Mouse (Mus musculus): Measurements from ENCODE around the gene Lgi4. TPM values are rescaled to one million over a fixed set of nuclear protein-coding genes. Genes with fewer than 3 reads are reported as not detected.

The Lgi4 gene
- polyA plus RNA-seq, 1 experiment: 0.88 TPM

- Histone ChIP-seq H3K27me3 (ENCODE audit: control insufficient read depth, insufficient read depth, low read length, poor library complexity, severe bottlenecking) (0 out of 2 replicates have a peak, but pooled peaks cover 3% of the 10 kb centered on the region), H3K36me3 (ENCODE audit: control insufficient read depth, insufficient read depth, low read length, poor library complexity, severe bottlenecking) (no peaks in the 10 kb centered on the region)
These were observed 18.7 kb upstream of the Lgi4 start for GRCm38 (mm10) chr7:31040281-31041022.

GRCm38 (mm10) chr7:31041023-31041407 lies 18.1 kb upstream of the Lgi4 start:
- Histone ChIP-seq H3K9ac (ENCODE audit: low read depth, poor library complexity, severe bottlenecking) (no peak overlapping the region), H3K36me3 (ENCODE audit: control insufficient read depth, insufficient read depth, low read length, poor library complexity, severe bottlenecking) (no peaks in the 10 kb centered on the region), H3K9me3 (replicated peaks; ENCODE audit: control insufficient read depth, insufficient read depth, low read length, poor library complexity, severe bottlenecking) (no peaks in the 10 kb centered on the region), H3K27me3 (ENCODE audit: control insufficient read depth, insufficient read depth, low read length, poor library complexity, severe bottlenecking) (0 out of 2 replicates have a peak, but pooled peaks cover 3% of the 10 kb centered on the region), H3K4me1 (ENCODE audit: control insufficient read depth, insufficient read depth, low read length) (no peaks in the 10 kb centered on the region), H3K4me3 (ENCODE audit: low read depth, low read length) (no peak overlapping the region), H3K27ac (ENCODE audit: insufficient read depth, low read length) (no peak overlapping the region)
- no peak for TF ChIP-seq POLR2A (IDR thresholded peaks at IDR 0.05; ENCODE audit: insufficient read depth, low read length)
- TF ChIP-seq CTCF (IDR thresholded peaks at IDR 0.05; ENCODE audit: low read depth, low read length): no peak
- no peak for TF ChIP-seq EP300 (IDR thresholded peaks at IDR 0.05; ENCODE audit: insufficient read depth, low read depth, low read length)

More at GRCm38 (mm10) chr7:31040281-31041022, 18.7 kb upstream of the Lgi4 start:
- no peak for TF ChIP-seq EP300 (IDR thresholded peaks at IDR 0.05; ENCODE audit: insufficient read depth, low read depth, low read length)
- TF ChIP-seq CTCF (IDR thresholded peaks at IDR 0.05; ENCODE audit: low read depth, low read length): no peak
- no peak for TF ChIP-seq POLR2A (IDR thresholded peaks at IDR 0.05; ENCODE audit: insufficient read depth, low read length)
- H3K27ac ChIP-seq (ENCODE audit: insufficient read depth, low read length): no peak overlapping the region
- no peaks in the 10 kb centered on the region for H3K9me3 ChIP-seq (replicated peaks; ENCODE audit: control insufficient read depth, insufficient read depth, low read length, poor library complexity, severe bottlenecking)
- no peaks in the 10 kb centered on the region for H3K4me1 ChIP-seq (ENCODE audit: control insufficient read depth, insufficient read depth, low read length)
- no peak overlapping the region for H3K9ac ChIP-seq (ENCODE audit: low read depth, poor library complexity, severe bottlenecking)
- no peak overlapping the region for H3K4me3 ChIP-seq (ENCODE audit: low read depth, low read length)

- Histone ChIP-seq H3K36me3 (ENCODE audit: control insufficient read depth, insufficient read depth, low read length, poor library complexity, severe bottlenecking) (no peaks in the 10 kb centered on the region), H3K9ac (ENCODE audit: low read depth, poor library complexity, severe bottlenecking) (no peak overlapping the region), H3K9me3 (replicated peaks; ENCODE audit: control insufficient read depth, insufficient read depth, low read length, poor library complexity, severe bottlenecking) (no peaks in the 10 kb centered on the region), H3K27ac (ENCODE audit: insufficient read depth, low read length) (no peak overlapping the region), H3K27me3 (ENCODE audit: control insufficient read depth, insufficient read depth, low read length, poor library complexity, severe bottlenecking) (0 out of 2 replicates have a peak, but pooled peaks cover 3% of the 10 kb centered on the region), H3K4me3 (ENCODE audit: low read depth, low read length) (peak overlapping the region; percentile 20), H3K4me1 (ENCODE audit: control insufficient read depth, insufficient read depth, low read length) (no peaks in the 10 kb centered on the region)
- TF ChIP-seq CTCF (IDR thresholded peaks at IDR 0.05; ENCODE audit: low read depth, low read length) (no peak), POLR2A (IDR thresholded peaks at IDR 0.05; ENCODE audit: insufficient read depth, low read length) (no peak), EP300 (IDR thresholded peaks at IDR 0.05; ENCODE audit: insufficient read depth, low read depth, low read length) (no peak)
These were observed 17.4 kb upstream of the Lgi4 start for GRCm38 (mm10) chr7:31041662-31042315.

GRCm38 (mm10) chr7:31042431-31042910 lies 16.7 kb upstream of the Lgi4 start, which contains the start of gene Fxyd5:
Fxyd5 (minus strand) TSS chr7:31042481.
- Histone ChIP-seq H3K9ac (ENCODE audit: low read depth, poor library complexity, severe bottlenecking) (no peak within 1 kb of the TSS), H3K27me3 (ENCODE audit: control insufficient read depth, insufficient read depth, low read length, poor library complexity, severe bottlenecking) (peaks cover 3% of the 10 kb centered on the region; the same call in 1 of the 2 replicates)

GRCm38 (mm10) chr7:31049135-31049845 lies 9.9 kb upstream of the Lgi4 start:
- H3K27me3 ChIP-seq (ENCODE audit: control insufficient read depth, insufficient read depth, low read length, poor library complexity, severe bottlenecking): peaks cover 11% of the 10 kb centered on the region
- H3K4me3 ChIP-seq (ENCODE audit: low read depth, low read length): no peak overlapping the region
- H3K9ac ChIP-seq (ENCODE audit: low read depth, poor library complexity, severe bottlenecking): no peak overlapping the region

More at GRCm38 (mm10) chr7:31042431-31042910, 16.7 kb upstream of the Lgi4 start, which contains the start of gene Fxyd5:
- H3K4me1 ChIP-seq (ENCODE audit: control insufficient read depth, insufficient read depth, low read length): no peaks in the 10 kb centered on the region
- H3K4me3 ChIP-seq (ENCODE audit: low read depth, low read length): peak within 1 kb of the TSS; percentile 20
- no peaks in the 10 kb centered on the region for H3K36me3 ChIP-seq (ENCODE audit: control insufficient read depth, insufficient read depth, low read length, poor library complexity, severe bottlenecking)
- H3K27ac ChIP-seq (ENCODE audit: insufficient read depth, low read length): no peak within 1 kb of the TSS
- H3K9me3 ChIP-seq (replicated peaks; ENCODE audit: control insufficient read depth, insufficient read depth, low read length, poor library complexity, severe bottlenecking): no peaks in the 10 kb centered on the region
- no peak for TF ChIP-seq EP300 (IDR thresholded peaks at IDR 0.05; ENCODE audit: insufficient read depth, low read depth, low read length)
- TF ChIP-seq CTCF (IDR thresholded peaks at IDR 0.05; ENCODE audit: low read depth, low read length): no peak
- no peak for TF ChIP-seq POLR2A (IDR thresholded peaks at IDR 0.05; ENCODE audit: insufficient read depth, low read length)

More at GRCm38 (mm10) chr7:31049135-31049845, 9.9 kb upstream of the Lgi4 start:
- no peak overlapping the region for H3K27ac ChIP-seq (ENCODE audit: insufficient read depth, low read length)
- no peaks in the 10 kb centered on the region for H3K9me3 ChIP-seq (replicated peaks; ENCODE audit: control insufficient read depth, insufficient read depth, low read length, poor library complexity, severe bottlenecking)
- no peaks in the 10 kb centered on the region for H3K4me1 ChIP-seq (ENCODE audit: control insufficient read depth, insufficient read depth, low read length)
- TF ChIP-seq CTCF (IDR thresholded peaks at IDR 0.05; ENCODE audit: low read depth, low read length) (no peak), EP300 (IDR thresholded peaks at IDR 0.05; ENCODE audit: insufficient read depth, low read depth, low read length) (no peak), POLR2A (IDR thresholded peaks at IDR 0.05; ENCODE audit: insufficient read depth, low read length) (no peak)
- no peaks in the 10 kb centered on the region for H3K36me3 ChIP-seq (ENCODE audit: control insufficient read depth, insufficient read depth, low read length, poor library complexity, severe bottlenecking)
